Mouse (Mus musculus) CH12.LX (cell line): ENCODE results near the gene Igf1r. TPM values are rescaled to one million over a fixed set of nuclear protein-coding genes. Genes with fewer than 3 reads are reported as not detected.

Experiments
- DNase-seq: peaks from one replicate; pipeline ENCODE4 v3.0.0-alpha.2; 2013; ENCODE audit errors: extremely low read depth
- H3K27ac ChIP-seq: 2 replicates; pipeline ENCODE4 v1.5.1; 2012; ENCODE audit warnings: low read depth, mild to moderate bottlenecking, control low read depth, moderate library complexity; ENCODE audit not compliant: insufficient read depth
- H3K27me3 ChIP-seq: replicated peaks from 2 replicates; pipeline ENCODE3; 2012; ENCODE audit warnings: inconsistent platforms
- H3K36me3 ChIP-seq, 2 experiments: replicated peaks in 1 of 2; 2 replicates each; pipeline versions ENCODE3 to v1.6.1; 2012; ENCODE audit warnings: inconsistent platforms in 1 of 2, low read length in 1 of 2, mild to moderate bottlenecking in 1 of 2, mixed read lengths in 1 of 2, moderate library complexity in 1 of 2; ENCODE audit not compliant: control insufficient read depth in 1 of 2, insufficient read depth in 1 of 2
- H3K4me1 ChIP-seq, 2 experiments: 2 replicates each; pipeline ENCODE4 v1.6.1; 2012; ENCODE audit warnings: inconsistent platforms in 1 of 2, moderate library complexity in 1 of 2; ENCODE audit not compliant: insufficient read depth in 2 of 2, control insufficient read depth in 1 of 2
- H3K4me2 ChIP-seq: 2 replicates; pipeline ENCODE4 v1.6.1; 2012; ENCODE audit warnings: low read depth, mild to moderate bottlenecking, control low read depth; ENCODE audit not compliant: poor library complexity, insufficient read depth, severe bottlenecking
- H3K4me3 ChIP-seq, 3 experiments: fragments of 150-350 bp in 1 of 3; sonication (generic) in 1 of 3; replicated peaks in 1 of 3; 2 replicates each; pipeline versions ENCODE3 to v1.5.1; 2011 to 2012; ENCODE audit warnings: low read depth in 2 of 3, low read length in 2 of 3, mild to moderate bottlenecking in 2 of 3, moderate library complexity in 2 of 3, control low read depth in 1 of 3, improper control_type of control experiment in 1 of 3, inconsistent platforms in 1 of 3, mixed read lengths in 1 of 3; ENCODE audit not compliant: poor library complexity in 1 of 3
- H3K79me2 ChIP-seq: replicated peaks from 2 replicates; pipeline ENCODE4 v1.6.1; 2012; ENCODE audit warnings: mild to moderate bottlenecking, moderate library complexity; ENCODE audit not compliant: control insufficient read depth, poor library complexity, insufficient read depth, severe bottlenecking; ENCODE audit errors: extremely low read depth
- H3K9ac ChIP-seq: 2 replicates; pipeline ENCODE4 v1.6.1; 2012; ENCODE audit warnings: low read depth, mild to moderate bottlenecking, control low read depth, moderate library complexity; ENCODE audit not compliant: insufficient read depth
- H3K9me3 ChIP-seq: replicated peaks from 2 replicates; pipeline ENCODE3; 2012; ENCODE audit warnings: low read length, inconsistent platforms, mixed read lengths
- BHLHE40 ChIP-seq: IDR thresholded peaks from 2 replicates; pipeline ENCODE4 v1.6.1; 2011; ENCODE audit warnings: mild to moderate bottlenecking, low read depth, low read length, improper control_type of control experiment
- CHD2 ChIP-seq: IDR thresholded peaks from 2 replicates; pipeline ENCODE4 v1.6.1; 2011; ENCODE audit warnings: low read length, improper control_type of control experiment
- E2F4 ChIP-seq: IDR thresholded peaks from 2 replicates; pipeline ENCODE4 v1.6.1; 2011; ENCODE audit warnings: low read depth, low read length, improper control_type of control experiment; ENCODE audit not compliant: insufficient replicate concordance
- ELF1 ChIP-seq: IDR thresholded peaks from 2 replicates; pipeline ENCODE4 v1.6.1; 2014; ENCODE audit warnings: low read depth, mild to moderate bottlenecking, inconsistent platforms, low read length, improper control_type of control experiment
- EP300 ChIP-seq: IDR thresholded peaks from 2 replicates; pipeline ENCODE4 v1.6.1; 2011; ENCODE audit warnings: low read length, improper control_type of control experiment
- GABPA ChIP-seq: IDR thresholded peaks from 2 replicates; pipeline ENCODE4 v1.6.1; 2012; ENCODE audit warnings: low read depth, low read length, improper control_type of control experiment, inconsistent platforms; ENCODE audit not compliant: insufficient replicate concordance
- HCFC1 ChIP-seq: IDR thresholded peaks from 2 replicates; pipeline ENCODE4 v1.6.1; 2012; ENCODE audit warnings: low read depth, mild to moderate bottlenecking, inconsistent platforms, low read length, improper control_type of control experiment
- IRF4 ChIP-seq: IDR thresholded peaks from 2 replicates; pipeline ENCODE4 v1.6.1; 2014; ENCODE audit warnings: low read depth, mild to moderate bottlenecking, inconsistent platforms, low read length, improper control_type of control experiment
- JUN ChIP-seq: IDR thresholded peaks from 2 replicates; pipeline ENCODE4 v1.6.1; 2011; ENCODE audit warnings: low read depth, mild to moderate bottlenecking, low read length, improper control_type of control experiment, moderate library complexity; ENCODE audit not compliant: insufficient read depth
- JUND ChIP-seq: conservative IDR thresholded peaks from 2 replicates; pipeline ENCODE4 v1.6.1; 2011; ENCODE audit warnings: low read depth, low read length, improper control_type of control experiment
- MAFK ChIP-seq: IDR thresholded peaks from 2 replicates; pipeline ENCODE4 v1.6.1; 2011; ENCODE audit warnings: low read length, improper control_type of control experiment; ENCODE audit not compliant: insufficient replicate concordance
- MAX ChIP-seq: IDR thresholded peaks from 2 replicates; pipeline ENCODE4 v1.6.1; 2011; ENCODE audit warnings: low read length, improper control_type of control experiment
- MEF2A ChIP-seq: IDR thresholded peaks from 2 replicates; pipeline ENCODE4 v1.6.1; 2014; ENCODE audit warnings: low read depth, mild to moderate bottlenecking, inconsistent platforms, low read length, improper control_type of control experiment, borderline replicate concordance
- NELFE ChIP-seq: IDR thresholded peaks from 2 replicates; pipeline ENCODE4 v1.6.1; 2011; ENCODE audit warnings: low read depth, low read length, improper control_type of control experiment
- NRF1 ChIP-seq: IDR thresholded peaks from 2 replicates; pipeline ENCODE4 v1.6.1; 2014; ENCODE audit warnings: low read depth, mild to moderate bottlenecking, inconsistent platforms, low read length, improper control_type of control experiment, moderate library complexity
- PAX5 ChIP-seq: IDR thresholded peaks from 2 replicates; pipeline ENCODE4 v1.6.1; 2012; ENCODE audit warnings: low read length, inconsistent platforms, mixed read lengths
- POLR2A ChIP-seq: IDR thresholded peaks from 2 replicates; pipeline ENCODE4 v1.6.1; 2011; ENCODE audit warnings: low read depth, mild to moderate bottlenecking, improper control_type of control experiment, low read length
- POLR2AphosphoS2 ChIP-seq: IDR thresholded peaks from 2 replicates; pipeline ENCODE4 v1.6.1; 2011; ENCODE audit warnings: low read depth, low read length, improper control_type of control experiment
- SMC3 ChIP-seq: IDR thresholded peaks from 2 replicates; pipeline ENCODE4 v1.6.1; 2011; ENCODE audit warnings: low read depth, low read length, improper control_type of control experiment
- TBP ChIP-seq: conservative IDR thresholded peaks from 2 replicates; pipeline ENCODE4 v1.6.1; 2011; ENCODE audit warnings: low read depth, low read length, improper control_type of control experiment
- TCF12 ChIP-seq: IDR thresholded peaks from 2 replicates; pipeline ENCODE4 v1.6.1; 2014; ENCODE audit warnings: low read depth, mild to moderate bottlenecking, inconsistent platforms, low read length, improper control_type of control experiment
- UBTF ChIP-seq: IDR thresholded peaks from 2 replicates; pipeline ENCODE4 v1.6.1; 2012; ENCODE audit warnings: low read depth, mild to moderate bottlenecking, inconsistent platforms, low read length, improper control_type of control experiment, moderate library complexity
- USF2 ChIP-seq: conservative IDR thresholded peaks from 2 replicates; pipeline ENCODE4 v1.6.1; 2011; ENCODE audit warnings: low read depth, low read length, improper control_type of control experiment
- ZC3H11A ChIP-seq: IDR thresholded peaks from 2 replicates; pipeline ENCODE4 v1.6.1; 2012; ENCODE audit warnings: low read depth, mild to moderate bottlenecking, inconsistent platforms, low read length, improper control_type of control experiment
- ZNF384 ChIP-seq: IDR thresholded peaks from 2 replicates; pipeline ENCODE4 v1.6.1; 2012; ENCODE audit warnings: low read depth, low read length, improper control_type of control experiment, inconsistent platforms
- dilution Hi-C: fragments of 300-500 bp; cut with MboI; formaldehyde crosslinking; loops from 2 replicates; pipeline ENCODE4 v1.14.3; 2020; ENCODE audit warnings: low sequenced_read_pairs; ENCODE audit not compliant: extremely low pct_unique_long_range_greater_than_20kb, extremely low pct_ligation_motif_present
- in situ Hi-C: fragments of 300-500 bp; cut with MboI; formaldehyde crosslinking; loops from 3 replicates; pipeline ENCODE4 v1.14.3; 2019; ENCODE audit warnings: low sequenced_read_pairs, low pct_ligation_motif_present, low pct_unique_long_range_greater_than_20kb, mixed read lengths
- polyA plus RNA-seq: library from polyadenylated mRNA; unstranded; fragments of >175 nt; gene quantifications from 2 replicates; pipeline ENCODE4 v1.2.1, GENCODE M21; 2012; ENCODE audit warnings: low read depth; ENCODE audit not compliant: insufficient read length
- total RNA-seq, 2 experiments: library from RNA; depleted of rRNA; stranded (reverse); fragments of 300-350 nt in 1 of 2; fragments of >200 nt in 1 of 2; gene quantifications; 2 replicates each; pipeline ENCODE4 v1.2.3; 2012 to 2014

The Igf1r gene
- total and polyA plus RNA-seq, 3 experiments = 0.19 to 1.6 (median 0.29) TPM

- dilution Hi-C loops (no loop called here), in situ Hi-C loops (no loop called here)
- H3K79me2 ChIP-seq = no peaks in the 10 kb centered on the region
- peaks cover 4 to 9% of the 10 kb centered on the region in 2 experiments for H3K4me1 ChIP-seq
- no peak overlapping the region for H3K4me2 ChIP-seq
- no peak overlapping the region for H3K4me3 ChIP-seq
- no peak for TF ChIP-seq TCF12
- TF ChIP-seq TBP = no peak
- no peak for TF ChIP-seq HCFC1
- TF ChIP-seq ELF1 = no peak
- TF ChIP-seq USF2 = no peak
- TF ChIP-seq ZC3H11A = no peak
- no peak for TF ChIP-seq EP300
- TF ChIP-seq JUND = no peak
- no peak for TF ChIP-seq MAX
- no peak for TF ChIP-seq POLR2A
- TF ChIP-seq UBTF = no peak
- TF ChIP-seq POLR2AphosphoS2 = no peak
- TF ChIP-seq E2F4 = no peak
- TF ChIP-seq SMC3 = no peak
- TF ChIP-seq ZNF384 = no peak
- no peak overlapping the region for H3K27ac ChIP-seq
- no peak overlapping the region for H3K9ac ChIP-seq
- H3K36me3 ChIP-seq = no peaks in the 10 kb centered on the region
- DNase-seq = no peak
- H3K9me3 ChIP-seq = no peaks in the 10 kb centered on the region
- no peaks in the 10 kb centered on the region for H3K27me3 ChIP-seq
These were observed 127.7 kb downstream of the Igf1r start for GRCm38 (mm10) chr7:68080122-68080845.

GRCm38 (mm10) chr7:68085338-68085737, 132.7 kb downstream of the Igf1r start:
- peak overlapping the region; percentile 58; the same call in 1 of the 2 replicates for H3K9ac ChIP-seq

More at GRCm38 (mm10) chr7:68085338-68085737, 132.7 kb downstream of the Igf1r start:
- peak; percentile 52 for DNase-seq
- in situ Hi-C loops (no loop called here), dilution Hi-C loops (no loop called here)
- Histone ChIP-seq H3K4me3 (no peak overlapping the region), H3K4me2 (peak overlapping the region; percentile 34), H3K27me3 (no peaks in the 10 kb centered on the region), H3K36me3 (no peaks in the 10 kb centered on the region), H3K4me1 (peaks cover 22 to 38% of the 10 kb centered on the region in 2 experiments), H3K79me2 (no peaks in the 10 kb centered on the region), H3K9me3 (no peaks in the 10 kb centered on the region), H3K27ac (no peak overlapping the region)
- TF ChIP-seq SMC3 (no peak), NRF1 (no peak), GABPA (no peak), BHLHE40 (0 out of 2 replicates have a peak, but pooled peaks have one; percentile 12), IRF4 (peak; percentile 52; the same call in 1 of the 2 replicates), NELFE (no peak), ZC3H11A (no peak), TBP (0 out of 2 replicates have a peak, but pooled peaks have one; percentile 20), ZNF384 (no peak), EP300 (0 out of 2 replicates have a peak, but pooled peaks have one; percentile 40), CHD2 (no peak), UBTF (0 out of 2 replicates have a peak, but pooled peaks have one; percentile 82), PAX5 (no peak), JUN (no peak), MEF2A (peak; percentile 16; the same call in 1 of the 2 replicates), MAFK (no peak)
- TF ChIP-seq, all 38 proteins: peak for 6
